Mouse (Mus musculus) kidney, postnatal 10 days (tissue): ENCODE measurements around the gene Hic1.

ENCODE experiments used
- DNase-seq: peaks from one replicate; pipeline ENCODE4 v3.0.0; 2021; ENCODE audit warnings: mixed read lengths

Hic1 gene

GRCm38 (mm10) chr11:75147106-75147845, 22.0 kb downstream of the Hic1 start:
- peak; percentile 73 for DNase-seq

GRCm38 (mm10) chr11:75145841-75146240, 23.5 kb downstream of the Hic1 start:
- no peak for DNase-seq

DNA sequence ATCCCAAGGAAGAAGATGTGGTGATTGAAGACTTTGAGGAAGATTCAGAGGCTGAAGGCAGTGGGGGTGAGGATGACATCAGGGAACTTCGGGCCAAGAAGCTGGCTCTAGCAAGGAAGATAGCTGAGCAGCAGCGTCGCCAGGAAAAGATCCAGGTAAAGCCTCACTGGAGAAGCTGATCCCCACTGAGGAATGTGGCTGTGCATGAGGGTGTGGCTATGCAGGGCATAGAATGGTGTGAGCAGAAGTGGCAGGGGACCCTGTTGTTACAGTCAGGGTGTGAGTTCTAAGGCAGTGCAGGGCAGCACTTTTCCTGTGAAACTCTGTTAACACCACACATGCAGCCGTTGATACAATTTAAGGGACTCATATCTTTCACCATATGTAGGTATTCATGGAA, 26.6 kb downstream of the Hic1 start:
- DNase-seq, result no peak

DNA sequence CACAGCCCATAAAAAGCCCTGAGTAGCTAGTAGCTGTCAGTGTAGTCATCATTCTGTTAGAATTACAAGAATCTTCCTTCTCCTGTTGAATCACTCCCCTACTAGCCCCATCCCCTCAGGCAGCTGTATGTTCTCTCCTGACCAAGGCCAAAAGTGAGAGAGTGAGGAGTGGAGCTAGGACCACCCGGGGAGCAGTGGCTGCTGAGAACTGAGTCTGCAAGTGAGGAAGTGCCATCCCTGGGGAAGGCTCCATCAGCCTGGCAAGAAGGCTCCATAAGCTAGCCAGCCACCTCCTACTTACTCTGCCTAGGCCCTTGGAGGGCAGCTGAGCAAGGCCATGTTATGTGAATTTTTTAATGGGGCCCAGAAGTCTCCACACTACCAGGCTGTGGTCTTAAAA, 27.4 kb downstream of the Hic1 start:
- DNase-seq, result peak; percentile 48

DNA sequence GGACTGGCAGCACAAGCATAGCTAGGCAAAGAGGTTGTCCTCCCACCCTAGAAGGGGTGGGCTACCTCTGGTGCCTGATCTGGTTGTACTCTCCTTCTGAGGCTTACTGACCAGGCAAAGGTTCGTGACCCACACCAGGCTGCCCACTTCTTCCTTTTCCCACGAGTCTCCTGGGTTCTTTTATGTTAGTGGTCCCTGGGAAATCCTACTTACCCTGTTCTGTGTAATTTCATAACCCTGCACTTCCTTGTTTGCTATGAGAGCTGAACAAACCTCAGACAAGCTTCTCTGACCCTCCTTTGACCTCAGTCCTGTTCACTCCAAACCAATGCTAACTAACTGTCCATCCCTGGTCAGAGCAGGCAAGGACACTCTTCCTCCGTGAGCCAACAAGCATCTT, 28.3 kb downstream of the Hic1 start:
- no peak for DNase-seq

- DNase-seq, result peak; percentile 29
Observed at GRCm38 (mm10) chr11:75140431-75140830, 28.9 kb downstream of the Hic1 start.

DNA sequence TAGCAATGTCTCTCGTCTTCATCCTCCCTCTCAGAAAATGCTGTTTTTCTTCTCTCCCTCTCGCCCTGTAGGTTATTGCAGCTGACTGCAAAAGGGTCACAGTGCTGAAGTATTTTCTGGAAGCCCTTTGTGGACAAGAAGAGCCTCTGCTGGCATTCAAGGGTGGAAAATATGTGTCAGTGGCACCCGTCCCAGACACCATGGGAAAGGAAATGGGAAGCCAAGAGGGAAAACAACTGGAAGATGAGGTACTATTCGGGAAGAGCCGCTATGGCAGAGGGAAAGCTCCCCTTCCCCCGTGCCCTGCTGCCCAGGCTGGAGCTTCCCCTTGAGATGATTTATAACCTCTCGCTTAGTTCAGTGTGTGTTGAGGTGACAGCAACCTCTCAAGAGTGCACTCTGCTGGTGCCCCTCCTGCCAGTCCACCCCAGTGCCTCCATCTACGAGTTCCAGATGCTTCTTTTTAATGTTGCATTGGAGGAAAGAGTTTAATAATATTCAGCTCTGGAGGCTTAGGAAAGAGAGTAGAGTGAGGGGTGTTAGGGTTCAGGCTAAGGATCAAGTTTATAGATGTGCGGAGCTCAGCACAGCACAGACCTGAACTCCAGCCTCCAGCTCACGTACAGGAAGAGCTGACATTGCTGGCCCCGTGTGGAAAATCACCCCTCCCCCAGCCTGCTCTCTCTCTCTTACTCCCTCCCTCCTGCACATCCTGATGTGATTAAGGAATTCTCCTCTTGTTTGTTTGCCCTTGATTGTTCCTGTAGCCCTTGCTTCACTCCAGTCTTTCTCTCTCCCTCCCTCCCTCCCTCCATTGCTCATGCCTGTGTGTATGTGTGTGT, 30.0 kb downstream of the Hic1 start:
- DNase-seq, result peak; percentile 80

GRCm38 (mm10) chr11:75136666-75137398, 32.5 kb downstream of the Hic1 start:
- peak; percentile 83 for DNase-seq

DNA sequence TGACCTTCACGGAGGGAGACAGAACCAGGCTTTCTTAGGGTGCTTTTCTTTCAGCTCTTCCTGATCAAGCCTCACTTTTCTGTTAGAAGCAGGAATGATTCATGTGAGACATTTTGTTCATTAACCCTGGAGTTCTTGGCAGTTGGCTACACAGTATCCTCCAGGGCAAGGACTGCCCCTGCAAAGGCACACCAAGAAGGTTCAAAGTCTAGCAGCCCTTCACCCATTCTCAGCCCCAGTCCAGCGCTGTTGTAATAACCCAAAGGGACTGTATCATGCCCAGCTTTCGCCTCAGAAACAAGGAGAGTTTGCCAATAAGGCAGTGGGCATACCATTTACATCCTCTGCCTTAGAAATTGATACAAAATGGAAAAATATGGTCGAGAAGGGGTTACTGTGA, 34.0 kb downstream of the Hic1 start:
- peak; percentile 51 for DNase-seq

- peak; percentile 47 for DNase-seq
Observed at GRCm38 (mm10) chr11:75134485-75135068, 34.7 kb downstream of the Hic1 start.

GRCm38 (mm10) chr11:75133951-75134350, 35.4 kb downstream of the Hic1 start:
- peak; percentile 83 for DNase-seq

DNA sequence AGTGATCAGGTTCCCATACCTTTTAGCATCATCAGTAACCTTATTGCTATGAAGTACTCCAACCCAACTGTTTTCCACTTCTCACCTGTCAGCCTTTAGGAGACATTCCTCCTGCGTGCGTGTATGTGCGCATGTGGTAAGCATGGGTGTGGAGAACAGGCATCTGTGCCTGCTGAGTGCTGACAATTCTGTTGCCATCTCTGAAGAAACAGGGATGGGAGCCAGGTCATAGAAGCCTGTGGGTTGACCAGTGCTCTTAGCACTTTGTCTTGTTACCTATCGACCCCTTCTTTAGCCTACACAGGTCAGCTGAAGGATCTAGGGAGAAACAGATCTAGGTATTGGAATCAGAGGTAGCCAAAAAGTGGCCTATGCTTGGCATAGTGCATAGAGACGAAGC, 35.9 kb downstream of the Hic1 start:
- DNase-seq, result no peak

GRCm38 (mm10) chr11:75132278-75132677, 37.0 kb downstream of the Hic1 start:
- peak; percentile 68 for DNase-seq

DNA sequence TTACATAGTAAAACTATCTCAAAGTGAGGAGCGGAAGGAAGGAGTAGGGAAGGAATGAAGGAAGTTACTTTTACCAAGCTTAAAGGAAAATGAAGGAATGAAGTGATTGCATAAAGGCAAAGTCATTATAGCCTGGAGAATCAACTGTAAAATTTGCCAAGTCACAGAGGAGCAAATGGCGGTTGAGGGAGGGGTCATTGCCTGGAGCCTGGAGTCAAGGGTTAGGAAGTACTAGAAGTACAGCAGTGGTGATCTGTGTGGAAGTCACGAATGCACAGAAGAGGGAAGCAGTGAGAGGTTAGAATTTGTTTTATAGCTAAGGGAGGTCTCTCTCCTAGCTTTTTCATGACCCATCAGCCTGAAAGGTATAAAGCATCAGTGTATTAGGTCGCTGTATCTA, 38.0 kb downstream of the Hic1 start:
- DNase-seq, result no peak

- no peak for DNase-seq
Observed at GRCm38 (mm10) chr11:75129481-75129880, 39.8 kb downstream of the Hic1 start.

DNA sequence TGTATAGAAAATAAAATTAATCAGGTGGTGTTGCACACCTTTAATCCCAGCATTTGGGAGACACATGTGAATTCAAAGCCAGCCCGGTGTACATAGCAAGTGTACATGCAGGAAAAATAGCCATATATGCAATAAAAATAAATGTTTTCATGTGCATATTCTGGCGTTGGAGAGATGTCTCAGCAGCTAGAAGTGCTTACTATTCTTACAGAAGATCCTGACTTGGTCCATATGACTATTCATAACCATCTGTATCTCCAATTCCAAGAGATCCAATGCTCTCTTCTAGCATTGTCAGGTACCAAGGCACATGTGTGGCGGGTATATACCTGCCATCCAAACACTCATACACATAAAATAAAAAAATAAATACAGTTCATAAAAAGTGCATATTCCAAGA, 42.9 kb downstream of the Hic1 start:
- DNase-seq, result no peak

DNA sequence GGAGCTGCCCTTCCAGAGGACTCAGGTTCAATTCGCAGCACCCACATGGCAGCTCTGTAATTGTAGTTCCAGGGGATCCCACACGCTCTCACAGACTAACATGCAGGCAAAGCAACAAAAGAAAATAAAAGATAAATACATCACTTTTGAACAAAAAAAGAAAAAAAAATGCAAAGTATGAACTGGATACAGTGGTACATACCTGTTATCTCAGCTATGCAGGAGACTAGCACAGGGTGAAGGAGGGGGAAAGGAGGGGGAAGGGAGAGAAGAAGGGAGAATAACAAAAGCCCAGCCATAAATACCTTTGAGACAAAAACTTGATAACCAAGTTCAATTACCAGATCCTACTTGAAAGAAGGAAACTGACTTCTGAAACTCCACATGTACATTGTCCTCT, 44.9 kb downstream of the Hic1 start:
- DNase-seq, result no peak

GRCm38 (mm10) chr11:75121348-75121747, 48.0 kb downstream of the Hic1 start:
- no peak for DNase-seq

- no peak for DNase-seq
Observed at GRCm38 (mm10) chr11:75119841-75120240, 49.5 kb downstream of the Hic1 start.

DNA sequence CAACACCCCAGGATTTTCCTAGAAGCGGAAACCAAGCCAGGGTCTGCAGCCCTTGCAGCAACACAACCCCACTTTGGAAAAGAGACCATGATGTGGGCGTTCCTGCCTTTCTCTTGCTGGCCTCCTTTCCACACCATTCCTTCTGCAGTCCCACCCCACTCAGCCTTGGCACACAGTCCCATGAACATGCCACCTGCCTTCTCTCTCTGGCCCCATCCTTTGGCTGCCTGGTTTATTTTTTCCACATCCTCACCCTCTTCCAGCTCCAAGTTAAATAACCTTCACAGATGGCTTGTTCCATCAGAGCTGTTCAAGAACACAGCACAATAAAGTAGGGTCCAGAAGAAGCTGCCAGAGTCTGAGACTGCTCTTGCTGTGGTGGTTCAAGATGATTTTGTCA, 50.0 kb downstream of the Hic1 start:
- no peak for DNase-seq

GRCm38 (mm10) chr11:75118141-75118540, 51.2 kb downstream of the Hic1 start:
- DNase-seq, result no peak

DNA sequence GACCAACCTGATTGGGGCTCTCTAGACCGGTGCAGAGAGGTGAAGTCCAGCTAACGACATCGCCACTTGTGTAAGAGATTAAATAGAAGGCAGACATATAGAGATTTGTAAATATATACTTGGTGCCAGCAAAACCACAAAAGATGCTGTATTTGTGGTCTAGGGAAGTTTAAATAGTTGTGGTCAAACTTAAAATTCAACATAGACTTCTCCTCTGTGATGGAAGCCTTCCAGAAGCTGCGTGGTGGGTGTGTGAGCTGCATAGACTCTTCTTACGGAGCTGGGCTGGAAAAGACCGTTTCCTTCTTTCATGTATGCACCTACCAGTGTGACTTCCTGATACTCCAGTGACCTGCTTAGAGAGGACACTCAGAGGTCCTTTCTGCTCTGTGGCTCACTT, 52.9 kb downstream of the Hic1 start:
- DNase-seq, result no peak
